Mouse (Mus musculus) limb, embryonic 14.5 days (tissue): Measurements from ENCODE around the gene Gm45716. TPM values are rescaled to one million over a fixed set of nuclear protein-coding genes. Genes with fewer than 3 reads are reported as not detected.
A peak's percentile ranks its signal among the peaks of the same experiment; 100 is the strongest.

Experiments used
- ATAC-seq: fragments of 200-750 bp; cut with Nextera tagmentation; 2 replicates; pipeline ENCODE4 v1.8.0; 2017; ENCODE audit warnings: low read depth, moderate number of reproducible peaks, moderate TSS enrichment; ENCODE audit not compliant: low FRiP score
- DNase-seq: peaks from one replicate; pipeline ENCODE4 v3.0.0-alpha.2; 2015; ENCODE audit warnings: low spot score
- H3K27ac ChIP-seq: fragments of 300-500 bp; sonication (generic); replicated peaks from 2 replicates; pipeline ENCODE4 v1.5.1; 2014; ENCODE audit warnings: low read depth, mild to moderate bottlenecking, low read length, moderate library complexity, mixed read lengths
- H3K27me3 ChIP-seq: fragments of 300-500 bp; sonication (generic); 2 replicates; pipeline ENCODE4 v1.6.1; 2014; ENCODE audit warnings: low read length, mixed read lengths; ENCODE audit not compliant: control insufficient read depth, insufficient read depth
- H3K36me3 ChIP-seq: fragments of 300-500 bp; sonication (generic); 2 replicates; pipeline ENCODE4 v1.6.1; 2014; ENCODE audit warnings: mild to moderate bottlenecking, low read length, moderate library complexity, mixed read lengths; ENCODE audit not compliant: control insufficient read depth, insufficient read depth
- H3K4me1 ChIP-seq: fragments of 300-500 bp; sonication (generic); 2 replicates; pipeline ENCODE4 v1.6.1; 2014; ENCODE audit warnings: antibody characterized with exemption, low read length, mixed read lengths; ENCODE audit not compliant: control insufficient read depth, insufficient read depth
- H3K4me2 ChIP-seq: fragments of 300-500 bp; sonication (generic); replicated peaks from 2 replicates; pipeline ENCODE4 v1.6.1; 2014; ENCODE audit warnings: low read depth, mild to moderate bottlenecking, low read length, moderate library complexity; ENCODE audit not compliant: severe bottlenecking
- H3K4me3 ChIP-seq: fragments of 300-500 bp; sonication (generic); replicated peaks from 2 replicates; pipeline ENCODE4 v1.5.1; 2014; ENCODE audit warnings: low read length
- H3K9ac ChIP-seq: fragments of 300-500 bp; sonication (generic); 2 replicates; pipeline ENCODE4 v1.6.1; 2014; ENCODE audit warnings: mild to moderate bottlenecking, low read depth, low read length, moderate library complexity; ENCODE audit not compliant: severe bottlenecking
- H3K9me3 ChIP-seq: fragments of 300-500 bp; sonication (generic); 2 replicates; pipeline ENCODE4 v1.6.1; 2016; ENCODE audit warnings: low read length; ENCODE audit not compliant: control insufficient read depth
- POLR2A ChIP-seq: fragments of 200-500 bp; IDR thresholded peaks from 2 replicates; pipeline ENCODE4 v1.8.0; 2012; ENCODE audit warnings: inconsistent platforms, mild to moderate bottlenecking, moderate library complexity, borderline replicate concordance; ENCODE audit not compliant: insufficient read depth, insufficient read length; ENCODE audit errors: extremely low read depth
- WGBS: fragments of 180-500 bp; shearing (Covaris S2); extraction: QIAGEN DNeasy Blood & Tissue Kit; methylation state at CpG from one replicate; pipeline ENCODE4 v1.1.7; 2014; 5-methylcytosine and 5-hydroxymethylcytosine counted together
- polyA plus RNA-seq, 2 experiments: library from polyadenylated mRNA; depleted of rRNA in 1 of 2; stranded (reverse) in 1 of 2; unstranded in 1 of 2; fragments of >200 nt; fragmentation: Nextera tagmentation in 1 of 2; extraction: Ambion mirVana in 1 of 2; gene quantifications; 2 replicates each; pipeline versions ENCODE4 v1.2.1 to v1.2.3; 2012 to 2014

Gm45716 gene
- polyA plus RNA-seq, 2 experiments: 4.2 to 7.7 TPM

DNA sequence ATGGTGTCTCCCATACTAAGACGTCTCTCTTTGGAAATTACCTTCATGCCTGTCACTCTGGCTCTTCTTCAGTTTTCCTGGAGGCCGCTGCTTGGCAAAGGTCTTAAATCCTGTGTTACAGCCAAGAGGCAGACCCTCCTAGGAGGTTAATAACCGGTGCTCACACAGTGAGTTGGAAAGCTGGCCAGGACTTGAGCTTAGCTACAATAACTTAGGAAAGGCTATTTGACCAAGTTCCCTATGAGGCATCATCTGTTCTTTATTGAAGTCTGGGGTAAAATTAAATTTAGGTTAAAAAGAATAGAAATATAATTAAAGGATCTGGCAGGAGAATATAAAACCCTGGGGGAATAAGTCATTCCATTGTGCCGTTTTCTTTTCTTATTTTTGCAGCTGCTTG, 103.7 kb downstream of the Gm45716 start:
- Histone ChIP-seq H3K36me3 (no peaks in the 10 kb centered on the region), H3K4me1 (peaks cover 8% of the 10 kb centered on the region; the same call in 1 of the 2 replicates), H3K27ac (no peak overlapping the region), H3K9ac (no peak overlapping the region), H3K27me3 (no peaks in the 10 kb centered on the region), H3K4me3 (no peak overlapping the region), H3K4me2 (no peak overlapping the region), H3K9me3 (no peaks in the 10 kb centered on the region)
- ATAC-seq (peak; percentile 55; the same call in 1 of the 2 replicates), DNase-seq (peak; percentile 63)
- 32% methylated on average over 4 of the region's 4 CpGs for WGBS
- no peak for TF ChIP-seq POLR2A

GRCm38 (mm10) chr11:90292766-90293165, 105.3 kb downstream of the Gm45716 start:
- Histone ChIP-seq H3K4me1 (peaks cover 8% of the 10 kb centered on the region; the same call in 1 of the 2 replicates), H3K36me3 (no peaks in the 10 kb centered on the region), H3K9ac (no peak overlapping the region), H3K4me2 (no peak overlapping the region), H3K4me3 (no peak overlapping the region), H3K9me3 (no peaks in the 10 kb centered on the region), H3K27me3 (no peaks in the 10 kb centered on the region), H3K27ac (no peak overlapping the region)
- ATAC-seq (no peak), DNase-seq (no peak)
- no peak for TF ChIP-seq POLR2A

DNA sequence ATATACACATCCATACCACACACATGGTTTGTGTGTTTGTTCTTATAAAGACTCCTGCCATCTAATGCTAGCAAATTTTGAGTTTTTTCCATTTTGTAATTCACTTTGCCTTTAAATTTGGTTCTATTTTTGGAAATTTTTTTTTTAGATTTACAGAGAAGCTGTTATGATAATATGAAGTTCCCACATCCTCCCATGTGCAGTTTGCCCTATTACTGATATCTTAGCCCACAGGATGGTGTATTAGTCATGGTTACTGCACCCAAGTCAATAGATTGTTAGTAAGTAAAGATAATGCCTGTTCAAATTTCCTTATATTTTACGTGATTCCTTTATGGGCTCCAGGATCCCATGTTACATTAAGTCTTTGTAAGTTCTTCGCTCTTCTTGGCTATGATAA, 107.1 kb downstream of the Gm45716 start:
- Histone ChIP-seq H3K27me3 (no peaks in the 10 kb centered on the region), H3K9ac (no peak overlapping the region), H3K27ac (no peak overlapping the region), H3K9me3 (no peaks in the 10 kb centered on the region), H3K4me2 (no peak overlapping the region), H3K4me1 (peaks cover 8% of the 10 kb centered on the region; the same call in 1 of the 2 replicates), H3K36me3 (no peaks in the 10 kb centered on the region), H3K4me3 (no peak overlapping the region)
- DNase-seq (no peak), ATAC-seq (no peak)
- no peak for TF ChIP-seq POLR2A
- 92% methylated on average over 2 of the region's 2 CpGs for WGBS

Other genes with a start within 250 kb of the Gm45716 start
- 3.9 TPM in 2 replicates for gene Pctp, start 184.8 kb upstream of the Gm45716 start, polyA plus RNA-seq (2012; rRNA removed)
- gene Pctp, start 184.8 kb upstream of the Gm45716 start, polyA plus RNA-seq (2014; fragmentation: Nextera tagmentation; extraction: Ambion mirVana): 2.3 and 2.8 TPM in 2 replicates
- gene Tmem100, start 157.3 kb upstream of the Gm45716 start, polyA plus RNA-seq (2012; rRNA removed): 12.6 and 16.4 TPM in 2 replicates
- 20.1 and 23.9 TPM in 2 replicates for gene Tmem100, start 157.3 kb upstream of the Gm45716 start, polyA plus RNA-seq (2014; fragmentation: Nextera tagmentation; extraction: Ambion mirVana)
- 26.1 and 31.6 TPM in 2 replicates for gene Mmd, start 61.8 kb downstream of the Gm45716 start, polyA plus RNA-seq (2012; rRNA removed)
- 24.1 and 26.0 TPM in 2 replicates for gene Mmd, start 61.8 kb downstream of the Gm45716 start, polyA plus RNA-seq (2014; fragmentation: Nextera tagmentation; extraction: Ambion mirVana)
- 2.8 and 3.7 TPM in 2 replicates for gene Hlf, start 203.2 kb downstream of the Gm45716 start, polyA plus RNA-seq (2012; rRNA removed)
- 2.2 and 2.9 TPM in 2 replicates for gene Hlf, start 203.2 kb downstream of the Gm45716 start, polyA plus RNA-seq (2014; fragmentation: Nextera tagmentation; extraction: Ambion mirVana)